Mouse (Mus musculus) induced T-regulatory cell, adult 2 months (primary cell): Measurements from ENCODE around the gene Drc3.

ENCODE experiments used
- DNase-seq: peaks from one replicate; pipeline ENCODE4 v3.0.0-alpha.2; 2012; ENCODE audit warnings: low read depth

The Drc3 gene

GRCm38 (mm10) chr11:60352559-60353411, at the start of gene Drc3, which contains the start of gene Tom1l2:
TSS of gene Drc3 (plus strand) at chr11:60353329.
TSS of gene Tom1l2 (minus strand) at chr11:60352905.
- peak; percentile 99 for DNase-seq

GRCm38 (mm10) chr11:60303497-60303896, 49.6 kb upstream of the Drc3 start:
- no peak for DNase-seq

GRCm38 (mm10) chr11:60305611-60306010, 47.5 kb upstream of the Drc3 start:
- DNase-seq: peak; percentile 63

- peak; percentile 77 for DNase-seq
Observed at GRCm38 (mm10) chr11:60306834-60307233, 46.3 kb upstream of the Drc3 start.

GRCm38 (mm10) chr11:60307375-60307825, 45.7 kb upstream of the Drc3 start:
- DNase-seq: peak; percentile 71

GRCm38 (mm10) chr11:60308061-60308460, 45.1 kb upstream of the Drc3 start:
- DNase-seq: no peak

GRCm38 (mm10) chr11:60308506-60309116, 44.5 kb upstream of the Drc3 start:
- DNase-seq: no peak

- DNase-seq: no peak
Observed at GRCm38 (mm10) chr11:60309875-60310274, 43.3 kb upstream of the Drc3 start.

GRCm38 (mm10) chr11:60311025-60311854, 41.9 kb upstream of the Drc3 start:
- no peak for DNase-seq

- DNase-seq: no peak
Observed at GRCm38 (mm10) chr11:60316250-60316649, 36.9 kb upstream of the Drc3 start.

GRCm38 (mm10) chr11:60316883-60317282, 36.2 kb upstream of the Drc3 start:
- no peak for DNase-seq

- DNase-seq: no peak
Observed at GRCm38 (mm10) chr11:60317376-60318102, 35.6 kb upstream of the Drc3 start.

GRCm38 (mm10) chr11:60318716-60319115, 34.4 kb upstream of the Drc3 start:
- DNase-seq: no peak

- DNase-seq: no peak
Observed at GRCm38 (mm10) chr11:60319257-60320066, 33.7 kb upstream of the Drc3 start.

GRCm38 (mm10) chr11:60320426-60321037, 32.6 kb upstream of the Drc3 start:
- no peak for DNase-seq

GRCm38 (mm10) chr11:60321438-60321837, 31.7 kb upstream of the Drc3 start:
- no peak for DNase-seq

GRCm38 (mm10) chr11:60323731-60324130, 29.4 kb upstream of the Drc3 start:
- no peak for DNase-seq

GRCm38 (mm10) chr11:60330551-60330950, 22.6 kb upstream of the Drc3 start:
- DNase-seq: peak; percentile 21

GRCm38 (mm10) chr11:60333461-60333860, 19.7 kb upstream of the Drc3 start:
- no peak for DNase-seq

GRCm38 (mm10) chr11:60334124-60334523, 19.0 kb upstream of the Drc3 start:
- peak; percentile 39 for DNase-seq
